Mouse (Mus musculus) hindbrain, postnatal 0 days (tissue): ENCODE measurements around the gene Cwf19l2. TPM values are rescaled to one million over a fixed set of nuclear protein-coding genes. Genes with fewer than 3 reads are reported as not detected.
A peak's percentile ranks its signal among the peaks of the same experiment; 100 is the strongest.
"Not testable (repeated sequence)": the region's sequence is repeated elsewhere in the genome, so short reads cannot be mapped to it uniquely, and the experiment has no call there.

Source experiments
- ATAC-seq: fragments of 200-750 bp; cut with Nextera tagmentation; 2 replicates; pipeline ENCODE4 v1.8.0; 2017; ENCODE audit warnings: mild to moderate bottlenecking, moderate TSS enrichment, moderate library complexity
- DNase-seq: peaks from one replicate; pipeline ENCODE4 v3.0.0-alpha.2; 2015; ENCODE audit warnings: low spot score
- H3K27ac ChIP-seq: fragments of 300-500 bp; sonication (generic); 2 replicates; pipeline ENCODE4 v1.5.1; 2014; ENCODE audit warnings: mild to moderate bottlenecking
- H3K27me3 ChIP-seq: fragments of 300-500 bp; sonication (generic); 2 replicates; pipeline ENCODE4 v1.6.1; 2014; ENCODE audit warnings: low read length, mixed read lengths; ENCODE audit not compliant: insufficient read depth
- H3K36me3 ChIP-seq: fragments of 300-500 bp; sonication (generic); 2 replicates; pipeline ENCODE4 v1.6.1; 2014; ENCODE audit warnings: low read length, mixed read lengths; ENCODE audit not compliant: insufficient read depth
- H3K4me1 ChIP-seq: fragments of 300-500 bp; sonication (generic); 2 replicates; pipeline ENCODE4 v1.6.1; 2014; ENCODE audit warnings: antibody characterized with exemption, low read length, mixed read lengths; ENCODE audit not compliant: insufficient read depth
- H3K4me2 ChIP-seq: fragments of 300-500 bp; sonication (generic); 2 replicates; pipeline ENCODE4 v1.6.1; 2014; ENCODE audit warnings: low read depth, mild to moderate bottlenecking, low read length, moderate library complexity, mixed read lengths
- H3K4me3 ChIP-seq: fragments of 300-500 bp; sonication (generic); 2 replicates; pipeline ENCODE4 v1.5.1; 2014; ENCODE audit warnings: low read length
- H3K9ac ChIP-seq: fragments of 300-500 bp; sonication (generic); replicated peaks from 2 replicates; pipeline ENCODE4 v1.6.1; 2014; ENCODE audit warnings: mild to moderate bottlenecking, low read length, moderate library complexity, mixed read lengths
- H3K9me3 ChIP-seq: fragments of 300-500 bp; sonication (generic); 2 replicates; pipeline ENCODE4 v1.6.1; 2016; ENCODE audit warnings: low read length, mixed read lengths
- CTCF ChIP-seq: IDR thresholded peaks from 2 replicates; pipeline ENCODE4 v1.5.1; 2016; ENCODE audit warnings: antibody characterized with exemption, control low read depth, low read depth
- WGBS: fragments of 180-500 bp; shearing (Covaris S2); extraction: QIAGEN DNeasy Blood & Tissue Kit; methylation state at CpG from one replicate; pipeline ENCODE4 v1.1.7; 2014; 5-methylcytosine and 5-hydroxymethylcytosine counted together
- polyA plus RNA-seq: library from polyadenylated mRNA; unstranded; fragments of >200 nt; fragmentation: Nextera tagmentation; extraction: Ambion mirVana; gene quantifications from 2 replicates; pipeline ENCODE4 v1.2.1, GENCODE M21; 2015
- total RNA-seq: library from RNA; depleted of rRNA; stranded (reverse); fragments of >200 nt; gene quantifications from 2 replicates; pipeline ENCODE4 v1.2.3, GENCODE M21; 2014; rRNA removed

The Cwf19l2 gene
- total RNA-seq = 6.0 and 6.1 TPM in 2 replicates
- 8.8 and 10.8 TPM in 2 replicates for polyA plus RNA-seq

DNA sequence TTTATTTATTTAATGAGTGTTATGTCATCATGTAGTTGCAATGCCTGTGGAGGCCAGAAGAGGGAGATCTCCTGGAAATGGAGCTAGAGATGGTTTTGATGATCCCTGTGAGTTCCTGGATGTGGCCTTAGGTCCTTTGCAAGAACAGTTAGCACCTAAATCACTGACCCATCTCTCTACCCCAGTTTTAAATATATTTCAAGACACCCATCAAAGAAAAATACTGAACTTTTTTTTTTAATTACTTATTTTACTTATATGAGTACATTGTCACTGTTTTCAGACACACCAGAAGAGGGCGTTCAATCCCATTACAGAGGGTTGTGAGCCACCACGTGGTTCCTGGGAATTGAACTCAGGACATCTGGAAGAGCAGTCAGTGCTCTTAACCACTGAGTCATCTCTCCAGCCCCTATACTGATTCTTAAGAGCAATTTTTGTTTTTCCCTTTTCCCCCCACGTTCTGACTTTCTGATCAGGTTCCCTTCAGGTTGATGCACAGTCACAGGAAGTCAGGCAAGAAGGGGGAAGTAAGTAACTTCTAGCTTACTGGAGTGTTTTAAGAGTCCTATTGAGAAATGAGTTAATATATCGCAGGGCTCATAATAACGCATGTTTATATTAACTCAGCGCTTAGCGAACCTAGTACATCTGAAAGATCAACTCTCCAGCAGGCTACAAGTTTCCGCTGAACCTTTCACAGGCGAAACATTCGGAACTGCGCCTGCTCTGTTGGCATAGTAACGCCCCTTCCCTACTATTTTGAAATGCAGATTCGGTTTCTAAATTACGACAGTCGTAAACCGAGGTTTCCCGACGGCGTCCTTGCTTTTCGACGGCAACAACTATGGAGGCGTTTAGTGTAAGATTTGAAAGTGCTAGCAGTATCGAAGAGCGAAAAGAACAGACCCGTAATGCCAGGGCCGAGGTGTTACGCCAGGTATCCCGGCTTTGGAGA is at the start of gene Cwf19l2:
Gene Cwf19l2, plus strand, starts transcription at position 342 of the 958 bp plus-strand sequence.
- Histone ChIP-seq H3K36me3 (no peaks in the 10 kb centered on the region), H3K9ac (peak within 1 kb of the TSS; percentile 53), H3K27me3 (no peaks in the 10 kb centered on the region), H3K4me3 (peak within 1 kb of the TSS; percentile 60), H3K4me1 (no peaks in the 10 kb centered on the region), H3K27ac (peak within 1 kb of the TSS; percentile 65), H3K9me3 (no peaks in the 10 kb centered on the region), H3K4me2 (peak within 1 kb of the TSS; percentile 85)
- DNase-seq (peak; percentile 96), ATAC-seq (peak; percentile 96)
- TF ChIP-seq CTCF = peak; percentile 58
- whole genome bisulfite sequencing = under 1% methylated on average over 28 of the region's 28 CpGs

- 39% methylated on average over 1 of the region's 1 CpGs for WGBS
- DNase-seq = not testable (repeated sequence)
These were observed 27.1 kb upstream of the Cwf19l2 start for GRCm38 (mm10) chr9:3376323-3376722.

GRCm38 (mm10) chr9:3404372-3404771 is 980 bp downstream of the Cwf19l2 start:
- 2% methylated on average over 13 of the region's 13 CpGs for WGBS
- peak overlapping the region; percentile 53 for H3K9ac ChIP-seq
- H3K4me1 ChIP-seq = no peaks in the 10 kb centered on the region
- no peak for TF ChIP-seq CTCF
- H3K27me3 ChIP-seq = no peaks in the 10 kb centered on the region
- peak overlapping the region; percentile 62; the same call in 1 of the 2 replicates for H3K27ac ChIP-seq
- DNase-seq = peak; percentile 45
- H3K4me2 ChIP-seq = peak overlapping the region; percentile 85
- ATAC-seq = peak; percentile 22; the same call in 1 of the 2 replicates
- H3K36me3 ChIP-seq = no peaks in the 10 kb centered on the region
- H3K9me3 ChIP-seq = no peaks in the 10 kb centered on the region
- H3K4me3 ChIP-seq = peak overlapping the region; percentile 60

More at GRCm38 (mm10) chr9:3376323-3376722, 27.1 kb upstream of the Cwf19l2 start:
- not testable (repeated sequence) for H3K4me3 ChIP-seq, H3K9me3 ChIP-seq, ATAC-seq, H3K4me2 ChIP-seq, H3K9ac ChIP-seq, H3K4me1 ChIP-seq, H3K27ac ChIP-seq, H3K27me3 ChIP-seq, H3K36me3 ChIP-seq

- not testable (repeated sequence) for H3K27me3 ChIP-seq, H3K36me3 ChIP-seq, H3K4me3 ChIP-seq, ATAC-seq, H3K27ac ChIP-seq, DNase-seq, H3K4me1 ChIP-seq, H3K9me3 ChIP-seq, H3K9ac ChIP-seq, H3K4me2 ChIP-seq
- 77% methylated on average over 6 of the region's 6 CpGs for WGBS
These were observed 36.3 kb downstream of the Cwf19l2 start for GRCm38 (mm10) chr9:3439555-3440300.

- DNase-seq (no peak), ATAC-seq (no peak)
- Histone ChIP-seq H3K4me3 (no peak overlapping the region), H3K4me1 (no peaks in the 10 kb centered on the region), H3K4me2 (no peak overlapping the region), H3K27ac (no peak overlapping the region), H3K36me3 (no peaks in the 10 kb centered on the region), H3K9me3 (no peaks in the 10 kb centered on the region), H3K27me3 (no peaks in the 10 kb centered on the region), H3K9ac (no peak overlapping the region)
- no peak for TF ChIP-seq CTCF
These were observed 68.5 kb downstream of the Cwf19l2 start for GRCm38 (mm10) chr9:3471897-3472296.

- Histone ChIP-seq H3K27me3 (no peaks in the 10 kb centered on the region), H3K4me3 (no peak overlapping the region), H3K9me3 (no peaks in the 10 kb centered on the region), H3K4me2 (no peak overlapping the region), H3K9ac (no peak overlapping the region), H3K27ac (no peak overlapping the region), H3K36me3 (no peaks in the 10 kb centered on the region), H3K4me1 (no peaks in the 10 kb centered on the region)
- WGBS = 86% methylated on average over 1 of the region's 1 CpGs
- peak; percentile 58 for TF ChIP-seq CTCF
- ATAC-seq (peak; percentile 73), DNase-seq (peak; percentile 68)
These were observed 115.3 kb downstream of the Cwf19l2 start for GRCm38 (mm10) chr9:3518645-3519044.
